19 mouse cellular contexts compared by ENCODE assay signal in the genomic region with DNA sequence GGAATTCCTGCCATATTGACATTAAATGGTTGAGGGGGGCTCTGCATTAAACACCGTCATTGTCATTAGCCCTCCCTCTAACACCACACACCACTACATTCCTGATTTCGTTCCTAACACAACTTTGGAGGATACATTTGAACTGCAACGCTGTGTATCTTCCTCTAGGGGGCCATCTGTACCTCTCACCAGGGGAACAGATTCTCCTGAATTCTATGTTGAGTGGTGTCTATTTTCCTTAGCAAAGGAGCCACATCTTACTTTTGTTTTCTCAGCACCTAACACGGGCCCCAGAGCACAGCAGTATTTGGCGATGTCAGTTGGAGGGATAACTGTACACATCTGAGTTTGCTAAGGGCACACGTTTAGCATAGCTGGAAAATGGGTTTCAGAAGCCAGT. TPM values are rescaled to one million over a fixed set of nuclear protein-coding genes. Genes with fewer than 3 reads are reported as not detected.
A peak's percentile ranks its signal among the peaks of the same experiment; 100 is the strongest.
DNase-seq lines count a peak whose midpoint lies in the region; ATAC-seq and TF ChIP-seq lines count a peak whose summit lies in the region.
"Had no signal": no experiment of that assay in that cellular context is flagged by ENCODE, and none has a peak within 500 bp of the region (broad histone marks: within the 10 kb centered on the region; RNA-seq: fewer than 3 reads in every experiment).

No protein-coding gene starts in this region.

- H3K27me3 ChIP-seq in forebrain, embryonic 14.5 days (replicated peaks; ENCODE audit: control insufficient read depth, insufficient read depth, low read length), result no peaks in the 10 kb centered on the region
- no peaks in the 10 kb centered on the region for H3K27me3 ChIP-seq in forebrain, embryonic 11.5 days (ENCODE audit: control insufficient read depth, insufficient read depth, low read length)
- H3K27me3 ChIP-seq in liver, embryonic 14.5 days (ENCODE audit: control insufficient read depth, insufficient read depth, low read length), result no peaks in the 10 kb centered on the region
- H3K27me3 ChIP-seq: embryonic facial prominence, embryonic 12.5 days; forebrain, embryonic 13.5 days; limb, embryonic 13.5 days; neural tube, embryonic 15.5 days had no signal

- ATAC-seq in forebrain, embryonic 14.5 days, result no peak
- no peak for ATAC-seq in forebrain, embryonic 11.5 days (replicated peaks; ENCODE audit: low FRiP score)
- no peak for ATAC-seq in liver, embryonic 14.5 days (ENCODE audit: insufficient read depth)
- ATAC-seq in neutrophil, adult 5-6 weeks (ENCODE audit: extremely low read depth, insufficient number of reproducible peaks, low FRiP score, poor library complexity, severe bottlenecking), result peak; percentile 24; the same call in 1 of the 2 replicates
- ATAC-seq: forebrain, embryonic 13.5 days; hindbrain, embryonic 16.5 days; midbrain, embryonic 16.5 days had no signal

- no peak for TF ChIP-seq EP300 in liver, embryonic 14.5 days (IDR thresholded peaks at IDR 0.05; ENCODE audit: low read depth)

- no peak overlapping the region for H3K27ac ChIP-seq in forebrain, embryonic 14.5 days (ENCODE audit: low read depth, low read length)
- no peak overlapping the region for H3K27ac ChIP-seq in forebrain, embryonic 11.5 days (ENCODE audit: low read depth, low read length)
- H3K27ac ChIP-seq in liver, embryonic 14.5 days, result no peak overlapping the region
- H3K27ac ChIP-seq: embryonic facial prominence, embryonic 12.5 days; forebrain, embryonic 13.5 days; limb, embryonic 13.5 days; neural tube, embryonic 15.5 days had no signal

- H3K36me3 ChIP-seq in forebrain, embryonic 14.5 days (ENCODE audit: control insufficient read depth, insufficient read depth, low read length), result no peaks in the 10 kb centered on the region
- no peaks in the 10 kb centered on the region for H3K36me3 ChIP-seq in forebrain, embryonic 11.5 days (ENCODE audit: control insufficient read depth, insufficient read depth, low read length)
- H3K36me3 ChIP-seq in liver, embryonic 14.5 days (replicated peaks; ENCODE audit: control insufficient read depth, insufficient read depth, low read depth), result no peaks in the 10 kb centered on the region
- H3K36me3 ChIP-seq: embryonic facial prominence, embryonic 12.5 days; limb, embryonic 13.5 days; neural tube, embryonic 15.5 days had no signal

- H3K4me1 ChIP-seq in forebrain, embryonic 14.5 days (ENCODE audit: control insufficient read depth, insufficient read depth, low read length), result no peaks in the 10 kb centered on the region
- no peaks in the 10 kb centered on the region for H3K4me1 ChIP-seq in forebrain, embryonic 11.5 days (replicated peaks; ENCODE audit: control insufficient read depth, insufficient read depth, low read length)
- peaks cover 15 to 17% of the 10 kb centered on the region in 2 experiments for H3K4me1 ChIP-seq in liver, embryonic 14.5 days (replicated peaks; ENCODE audit: control insufficient read depth in 2 of 2, insufficient read depth in 2 of 2, low read length in 1 of 2)
- H3K4me1 ChIP-seq: embryonic facial prominence, embryonic 12.5 days; forebrain, embryonic 13.5 days; limb, embryonic 13.5 days; neural tube, embryonic 15.5 days had no signal

- WGBS in forebrain, embryonic 14.5 days, result 66% methylated on average over 6 of the region's 6 CpGs
- 72% methylated on average over 6 of the region's 6 CpGs for WGBS in forebrain, embryonic 11.5 days
- WGBS in liver, embryonic 14.5 days (ENCODE audit: insufficient replicate concordance), result 49% methylated on average over 6 of the region's 6 CpGs

- no peak overlapping the region for H3K4me2 ChIP-seq in forebrain, embryonic 14.5 days (ENCODE audit: low read length)
- no peak overlapping the region for H3K4me2 ChIP-seq in forebrain, embryonic 11.5 days (ENCODE audit: low read depth, low read length, severe bottlenecking)
- no peak overlapping the region for H3K4me2 ChIP-seq in liver, embryonic 14.5 days (ENCODE audit: low read depth)
- H3K4me2 ChIP-seq: embryonic facial prominence, embryonic 12.5 days; forebrain, embryonic 13.5 days; limb, embryonic 13.5 days; neural tube, embryonic 15.5 days had no signal

- no peak overlapping the region for H3K9ac ChIP-seq in forebrain, embryonic 14.5 days (ENCODE audit: low read length)
- no peak overlapping the region for H3K9ac ChIP-seq in forebrain, embryonic 11.5 days (ENCODE audit: low read length)
- H3K9ac ChIP-seq in liver, embryonic 14.5 days (replicated peaks), result no peak overlapping the region
- H3K9ac ChIP-seq: embryonic facial prominence, embryonic 12.5 days; forebrain, embryonic 13.5 days; limb, embryonic 13.5 days; neural tube, embryonic 15.5 days had no signal

- H3K9me3 ChIP-seq in forebrain, embryonic 14.5 days (replicated peaks; ENCODE audit: control insufficient read depth, low read length), result no peaks in the 10 kb centered on the region
- no peaks in the 10 kb centered on the region for H3K9me3 ChIP-seq in forebrain, embryonic 11.5 days (ENCODE audit: control insufficient read depth, low read length)
- no peaks in the 10 kb centered on the region for H3K9me3 ChIP-seq in liver, embryonic 14.5 days (ENCODE audit: control insufficient read depth, low read length)
- H3K9me3 ChIP-seq: embryonic facial prominence, embryonic 12.5 days; forebrain, embryonic 13.5 days; limb, embryonic 13.5 days; neural tube, embryonic 15.5 days had no signal

- peak; percentile 19 for DNase-seq in forebrain, embryonic 14.5 days (ENCODE audit: low spot score)
- no peak for DNase-seq in forebrain, embryonic 11.5 days (ENCODE audit: low spot score)
- DNase-seq in liver, embryonic 14.5 days (ENCODE audit: low read depth in 3 of 3, low spot score in 3 of 3), result no peak
- DNase-seq in liver (no peak), R1 (ENCODE audit: low read depth, low spot score) (peak; percentile 41), MN1 (ENCODE audit: low spot score) (no peak)
- no peak for DNase-seq in adrenal gland, adult 2 months
- DNase-seq: adrenal gland, postnatal 14 days; B cell, adult 2 months; cerebellum, adult 18-20 months; kidney, postnatal 10 days had no signal

- no peak overlapping the region for H3K4me3 ChIP-seq in forebrain, embryonic 14.5 days (ENCODE audit: low read depth, low read length)
- no peak overlapping the region for H3K4me3 ChIP-seq in forebrain, embryonic 11.5 days (ENCODE audit: low read depth, low read length)
- H3K4me3 ChIP-seq in liver, embryonic 14.5 days (ENCODE audit: insufficient read depth in 1 of 2, low read depth in 2 of 2, low read length in 2 of 2), result no peak overlapping the region
- H3K4me3 ChIP-seq: embryonic facial prominence, embryonic 12.5 days; forebrain, embryonic 13.5 days; limb, embryonic 13.5 days; neural tube, embryonic 15.5 days had no signal

- peak; percentile 74 for TF ChIP-seq CTCF in liver, embryonic 14.5 days (IDR thresholded peaks at IDR 0.05; ENCODE audit: low read depth)

RNA-seq across cellular contexts. Expression of gene Cpb2, which starts 53.6 kb away (rescaled TPM):
- polyA plus RNA-seq in forebrain, embryonic 14.5 days (2014; fragmentation: Nextera tagmentation; extraction: Ambion mirVana), result 0.25 TPM in 1 of 2 replicates, not detected in the other
- not detected in 2 replicates for polyA plus RNA-seq in forebrain, embryonic 11.5 days (2014; fragmentation: Nextera tagmentation; extraction: Ambion mirVana)
- polyA plus RNA-seq in liver, embryonic 14.5 days (2012; rRNA removed), result 59.7 and 62.1 TPM in 2 replicates
- polyA plus RNA-seq in liver, embryonic 14.5 days (2014; fragmentation: Nextera tagmentation; extraction: Ambion mirVana), result 93.5 and 106 TPM in 2 replicates
- total RNA-seq in neutrophil, adult 5-6 weeks (2017), result not detected in 2 replicates
- total RNA-seq in adrenal gland, adult 2 months (2021), result 1 to 10 TPM in 1 of 2 experiments, not detected in 1; 1.3 TPM
- polyA plus RNA-seq in adrenal gland, adult 2 months (2012; rRNA removed), result not detected in 2 replicates
- polyA plus RNA-seq: hindbrain, embryonic 16.5 days; limb, embryonic 13.5 days; midbrain, embryonic 16.5 days; neural tube, embryonic 15.5 days had no signal

RNA-seq across cellular contexts. Expression of gene Lcp1, which starts 57.6 kb away (rescaled TPM):
- 13.0 and 16.5 TPM in 2 replicates for polyA plus RNA-seq in forebrain, embryonic 14.5 days (2014; fragmentation: Nextera tagmentation; extraction: Ambion mirVana)
- polyA plus RNA-seq in forebrain, embryonic 11.5 days (2014; fragmentation: Nextera tagmentation; extraction: Ambion mirVana), result 26.5 and 28.6 TPM in 2 replicates
- polyA plus RNA-seq in liver, embryonic 14.5 days (2012; rRNA removed), result 6.7 and 10.4 TPM in 2 replicates
- 31.8 and 35.8 TPM in 2 replicates for polyA plus RNA-seq in liver, embryonic 14.5 days (2014; fragmentation: Nextera tagmentation; extraction: Ambion mirVana)
- total RNA-seq in neutrophil, adult 5-6 weeks (2017), result 1,430 and 1,555 TPM in 2 replicates
- total RNA-seq in adrenal gland, adult 2 months (2021), result 10 to 100 TPM; 17.1 to 29.1 TPM
- 1.2 and 1.4 TPM in 2 replicates for polyA plus RNA-seq in adrenal gland, adult 2 months (2012; rRNA removed)

RNA-seq across cellular contexts. Expression of gene Lrrc63, which starts 57.8 kb away (rescaled TPM):
- 0.09 TPM in 1 of 2 replicates, not detected in the other for polyA plus RNA-seq in forebrain, embryonic 14.5 days (2014; fragmentation: Nextera tagmentation; extraction: Ambion mirVana)
- 0.31 and 0.36 TPM in 2 replicates for polyA plus RNA-seq in forebrain, embryonic 11.5 days (2014; fragmentation: Nextera tagmentation; extraction: Ambion mirVana)
- polyA plus RNA-seq in liver, embryonic 14.5 days (2012; rRNA removed), result 0.01 and 0.03 TPM in 2 replicates
- polyA plus RNA-seq in liver, embryonic 14.5 days (2014; fragmentation: Nextera tagmentation; extraction: Ambion mirVana), result 0.10 TPM in 1 of 2 replicates, not detected in the other
- 0.61 and 1.0 TPM in 2 replicates for total RNA-seq in neutrophil, adult 5-6 weeks (2017)
- total RNA-seq in adrenal gland, adult 2 months (2021), result not detected
- not detected in 2 replicates for polyA plus RNA-seq in adrenal gland, adult 2 months (2012; rRNA removed)
- total RNA-seq: adrenal gland, postnatal 14 days; gastrocnemius, postnatal 4 days had no signal
- polyA plus RNA-seq: embryonic facial prominence, embryonic 12.5 days; limb, embryonic 13.5 days; midbrain, embryonic 16.5 days; neural tube, embryonic 15.5 days had no signal

Comparison
In these comparisons a context has a peak if more than half of its experiments do, and no peak if none do; other contexts are left out.
1. DNase-seq: peak in forebrain, embryonic 14.5 days (single experiment) and R1 (single experiment); none in forebrain, embryonic 11.5 days (single experiment), liver, embryonic 14.5 days (0 of 3), liver (single experiment), MN1 (single experiment) and adrenal gland, adult 2 months (single experiment).
2. RNA of gene Cpb2, which starts 53.6 kb away (polyA plus RNA-seq): 59.7 to 106 TPM in liver, embryonic 14.5 days; not detected in forebrain, embryonic 11.5 days, 0.25 TPM in forebrain, embryonic 14.5 days and not detected in adrenal gland, adult 2 months; every median in the first group is over 10 times any median in the second.